Mouse (Mus musculus): ENCODE results near the gene Ttyh1.
"Not testable (repeated sequence)": the region's sequence is repeated elsewhere in the genome, so short reads cannot be mapped to it uniquely, and the experiment has no call there.

DNA sequence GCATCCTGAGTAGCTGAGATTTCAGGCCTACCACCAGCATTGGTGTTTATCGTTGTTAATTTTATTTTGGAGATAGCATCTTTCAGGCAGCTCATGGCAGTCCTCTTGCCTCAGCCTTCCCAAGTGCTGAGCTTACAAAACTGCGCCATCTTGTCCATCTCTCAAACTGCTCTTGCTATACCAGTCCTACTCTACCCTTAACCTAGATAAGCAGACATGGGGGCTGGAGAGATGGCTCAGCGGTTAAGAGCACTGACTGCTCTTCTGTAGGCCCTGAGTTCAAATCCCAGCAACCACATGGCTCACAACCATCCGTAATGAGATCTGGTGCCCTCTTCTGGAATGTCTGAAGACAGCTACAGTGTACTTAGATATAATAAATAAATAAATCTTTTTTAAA is 42.4 kb downstream of the Ttyh1 start:
- not testable (repeated sequence) for TF ChIP-seq MXI1 (IDR thresholded peaks at IDR 0.05; ENCODE audit: low read depth, low read length); E2F4 (IDR thresholded peaks at IDR 0.05; ENCODE audit: insufficient replicate concordance, low read depth, low read length); CTCF (conservative IDR thresholded peaks at IDR 0.05 in 1 of 2, IDR thresholded peaks at IDR 0.05 in 1 of 2; ENCODE audit: low read depth in 2 of 2, low read length in 2 of 2); POLR2AphosphoS2 (IDR thresholded peaks at IDR 0.05; ENCODE audit: low read depth, low read length); POLR2A (IDR thresholded peaks at IDR 0.05; ENCODE audit: low read depth, low read length); MEF2A (IDR thresholded peaks at IDR 0.05; ENCODE audit: borderline replicate concordance, low read depth, low read length); PAX5 (IDR thresholded peaks at IDR 0.05; ENCODE audit: low read length); JUN (IDR thresholded peaks at IDR 0.05; ENCODE audit: insufficient read depth, low read depth, low read length); RAD21 (IDR thresholded peaks at IDR 0.05; ENCODE audit: low read depth, low read length); RCOR1 (conservative IDR thresholded peaks at IDR 0.05; ENCODE audit: low read depth, low read length)
